Mouse (Mus musculus) ovary, adult 18-20 months (tissue): ENCODE measurements around the gene 4930480E11Rik.
"Not testable (repeated sequence)": the region's sequence is repeated elsewhere in the genome, so short reads cannot be mapped to it uniquely, and the experiment has no call there.

ENCODE experiments used
- DNase-seq: peaks from one replicate; pipeline ENCODE4 v3.0.0; 2022; ENCODE audit warnings: low spot score, mixed read lengths

4930480E11Rik gene

GRCm38 (mm10) chrX:78369343-78369742, at the start of gene 4930480E11Rik:
Gene 4930480E11Rik (plus strand): TSS chrX:78369643.
- DNase-seq, result no peak

- not testable (repeated sequence) for DNase-seq
These were observed 33.9 kb downstream of the 4930480E11Rik start for GRCm38 (mm10) chrX:78403346-78403745.
